Mouse (Mus musculus) liver, embryonic 13.5 days (tissue): ENCODE measurements around the gene Zdhhc22. TPM values are rescaled to one million over a fixed set of nuclear protein-coding genes. Genes with fewer than 3 reads are reported as not detected.

Experiments
- ATAC-seq: fragments of 200-750 bp; cut with Nextera tagmentation; 2 replicates; pipeline ENCODE4 v1.8.0; 2017; ENCODE audit warnings: low read depth, mild to moderate bottlenecking, moderate number of reproducible peaks, moderate library complexity
- DNase-seq: peaks from one replicate; pipeline ENCODE4 v3.0.0; 2022
- H3K27ac ChIP-seq: fragments of 300-500 bp; sonication (generic); 2 replicates; pipeline ENCODE4 v1.5.1; 2015; ENCODE audit warnings: moderate library complexity, mild to moderate bottlenecking, inconsistent platforms
- H3K27me3 ChIP-seq: fragments of 300-500 bp; sonication (generic); 2 replicates; pipeline ENCODE4 v1.6.1; 2015; ENCODE audit warnings: mild to moderate bottlenecking, inconsistent platforms
- H3K36me3 ChIP-seq: fragments of 300-500 bp; sonication (generic); 2 replicates; pipeline ENCODE4 v1.6.1; 2015; ENCODE audit warnings: mild to moderate bottlenecking, inconsistent platforms
- H3K4me1 ChIP-seq: fragments of 300-500 bp; sonication (generic); replicated peaks from 2 replicates; pipeline ENCODE4 v1.6.1; 2015; ENCODE audit warnings: inconsistent platforms
- H3K4me2 ChIP-seq: fragments of 300-500 bp; sonication (generic); 2 replicates; pipeline ENCODE4 v1.6.1; 2015; ENCODE audit warnings: inconsistent platforms, mild to moderate bottlenecking, moderate library complexity
- H3K4me3 ChIP-seq: fragments of 300-500 bp; sonication (generic); replicated peaks from 2 replicates; pipeline ENCODE4 v1.5.1; 2015; ENCODE audit warnings: mild to moderate bottlenecking, inconsistent platforms
- H3K9ac ChIP-seq: fragments of 300-500 bp; sonication (generic); 2 replicates; pipeline ENCODE4 v1.6.1; 2015; ENCODE audit warnings: mild to moderate bottlenecking, inconsistent platforms
- H3K9me3 ChIP-seq: fragments of 300-500 bp; sonication (generic); replicated peaks from 2 replicates; pipeline ENCODE4 v1.6.1; 2016; ENCODE audit warnings: inconsistent platforms
- WGBS: fragments of 180-500 bp; shearing (Covaris S2); methylation state at CpG from one replicate; pipeline ENCODE4 v1.1.7; 2015; ENCODE audit not compliant: insufficient replicate concordance; 5-methylcytosine and 5-hydroxymethylcytosine counted together
- microRNA-seq: library from miRNA; unstranded; fragments of <30 nt; microRNA quantifications from one replicate; pipeline ENCODE4, GENCODE M21; 2016
- polyA plus RNA-seq: library from polyadenylated mRNA; unstranded; fragments of >200 nt; fragmentation: Nextera tagmentation; extraction: Ambion mirVana; gene quantifications from 2 replicates; pipeline ENCODE4 v1.2.1, GENCODE M21; 2015

Zdhhc22 gene
- polyA plus RNA-seq, 1 experiment from 2014 or later, result not detected

DNA sequence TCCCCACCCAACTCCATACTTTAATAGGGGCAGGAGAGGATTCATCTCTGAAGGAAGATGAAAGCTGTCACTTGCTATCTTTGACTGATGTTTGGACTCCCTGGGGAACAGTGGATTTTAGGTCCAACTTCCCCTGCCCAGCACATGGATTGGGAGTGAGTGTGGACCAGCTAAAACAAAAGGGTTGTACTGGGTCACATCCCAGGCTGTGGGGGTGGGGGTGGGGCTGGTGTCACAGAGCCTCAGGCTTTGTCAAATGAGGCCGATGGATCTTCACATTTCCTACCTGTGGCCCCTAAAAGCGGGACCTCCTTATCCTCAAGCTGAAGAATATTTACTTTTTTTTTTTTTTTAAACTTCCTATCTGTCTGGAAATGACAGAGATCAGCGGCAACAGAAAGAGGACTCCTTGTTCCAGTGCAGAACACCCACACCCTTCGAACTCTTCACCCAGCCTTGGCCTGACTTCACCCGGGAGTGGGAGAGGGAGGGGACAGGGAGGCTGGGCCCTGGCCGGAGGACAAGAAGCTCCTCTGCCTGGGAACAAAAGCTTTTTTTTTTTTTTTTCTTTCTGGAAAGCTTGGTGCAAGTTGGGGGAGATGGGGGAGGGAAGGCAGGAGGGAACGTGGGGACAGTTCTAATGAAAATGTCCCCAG lies 58.2 kb downstream of the Zdhhc22 start:
- Histone ChIP-seq H3K4me3 (no peak overlapping the region), H3K9me3 (no peaks in the 10 kb centered on the region), H3K4me1 (no peaks in the 10 kb centered on the region), H3K27me3 (peaks cover 4% of the 10 kb centered on the region; the same call in 1 of the 2 replicates), H3K9ac (no peak overlapping the region), H3K4me2 (no peak overlapping the region), H3K36me3 (no peaks in the 10 kb centered on the region), H3K27ac (no peak overlapping the region)
- WGBS, result 26% methylated on average over 7 of the region's 7 CpGs
- ATAC-seq, result no peak
- DNase-seq, result no peak

DNA sequence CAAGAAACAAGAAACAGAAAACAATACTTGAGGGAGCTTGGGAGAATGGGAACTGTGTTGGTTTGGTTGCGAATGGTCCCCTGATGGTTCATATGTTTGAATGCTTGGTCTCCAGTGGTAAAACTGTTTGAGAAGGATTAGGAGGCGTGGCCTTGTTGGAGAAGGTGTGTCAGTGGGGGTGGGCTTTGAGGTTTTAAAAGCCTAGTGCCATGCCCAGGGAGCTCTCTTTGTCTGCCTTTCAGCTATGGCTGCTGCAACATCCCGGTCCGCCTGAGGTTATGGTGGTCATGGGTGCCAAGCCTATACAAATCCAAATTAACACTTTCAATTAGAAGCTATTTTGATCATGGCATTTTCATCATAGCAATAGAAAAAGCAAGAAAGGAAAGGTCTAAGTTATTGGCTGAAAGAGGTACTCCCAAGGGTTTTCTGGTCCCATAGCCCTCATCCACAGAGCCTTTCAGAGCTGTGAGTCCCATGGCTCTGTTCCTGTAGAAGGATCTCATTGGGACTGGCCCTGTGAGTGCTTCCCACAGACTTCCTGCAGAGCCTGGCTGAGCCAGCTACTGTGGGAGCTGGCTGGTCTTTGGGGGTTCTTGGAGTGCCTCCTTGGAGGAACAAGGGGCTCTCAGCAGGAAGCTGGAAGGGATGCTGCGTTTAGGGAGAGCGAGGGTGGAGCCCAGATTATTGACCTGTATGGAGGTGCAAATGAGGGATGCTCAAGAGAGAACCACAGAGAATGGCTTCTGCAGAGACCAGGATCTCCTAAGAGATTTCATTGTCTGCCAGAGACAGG lies 59.1 kb downstream of the Zdhhc22 start:
- Histone ChIP-seq H3K4me1 (no peaks in the 10 kb centered on the region), H3K9ac (no peak overlapping the region)
- WGBS, result 66% methylated on average over 6 of the region's 6 CpGs

More for the DNA sequence above, 59.1 kb downstream of the Zdhhc22 start:
- no peak for DNase-seq
- Histone ChIP-seq H3K36me3 (no peaks in the 10 kb centered on the region), H3K9me3 (no peaks in the 10 kb centered on the region), H3K27me3 (peaks cover 2% of the 10 kb centered on the region; the same call in 1 of the 2 replicates), H3K4me3 (no peak overlapping the region), H3K27ac (no peak overlapping the region), H3K4me2 (no peak overlapping the region)
- ATAC-seq, result no peak

Small RNAs within 50 kb of the gene (microRNA-seq; reads per million reads assigned to microRNA genes)
- gene Gm25847, result not detected

Other genes with a start within 250 kb of the Zdhhc22 start
- gene Irf2bpl, start 105.6 kb downstream of the Zdhhc22 start, polyA plus RNA-seq, result 2.8 and 3.0 TPM in 2 replicates
- gene Cipc, start 43.4 kb downstream of the Zdhhc22 start, polyA plus RNA-seq, result 11.6 and 13.6 TPM in 2 replicates
- gene Tmem63c, start 30.9 kb upstream of the Zdhhc22 start, polyA plus RNA-seq, result not detected in 2 replicates
- 0.13 and 0.16 TPM in 2 replicates for gene Ngb, start 112.1 kb upstream of the Zdhhc22 start, polyA plus RNA-seq
- gene Gstz1, start 156.7 kb upstream of the Zdhhc22 start, polyA plus RNA-seq, result 61.1 and 67.2 TPM in 2 replicates
- gene Pomt2, start 157.5 kb upstream of the Zdhhc22 start, polyA plus RNA-seq, result 3.8 and 4.9 TPM in 2 replicates
- gene Samd15, start 209.3 kb upstream of the Zdhhc22 start, polyA plus RNA-seq, result 8.8 and 12.4 TPM in 2 replicates
- gene Tmed8, start 210.0 kb upstream of the Zdhhc22 start, polyA plus RNA-seq, result 0.43 and 0.58 TPM in 2 replicates
- gene Noxred1, start 248.3 kb upstream of the Zdhhc22 start, polyA plus RNA-seq, result 0.19 and 0.29 TPM in 2 replicates